Mouse (Mus musculus): Measurements from ENCODE around the gene Trappc4. TPM values are rescaled to one million over a fixed set of nuclear protein-coding genes. Genes with fewer than 3 reads are reported as not detected.
"Not testable (repeated sequence)": the region's sequence is repeated elsewhere in the genome, so short reads cannot be mapped to it uniquely, and the experiment has no call there.

Trappc4 gene
- polyA plus RNA-seq, 1 experiment: 49.1 TPM

- TF ChIP-seq POLR2A (IDR thresholded peaks at IDR 0.05; ENCODE audit: control insufficient read depth, extremely low read depth, insufficient read depth, low read length, poor library complexity): peak; percentile 88
- peak; percentile 56; the same call in 1 of the 2 replicates for TF ChIP-seq CTCF (IDR thresholded peaks at IDR 0.05; ENCODE audit: borderline replicate concordance, control insufficient read depth, extremely low read depth, insufficient read depth, low read length, poor library complexity)
- peaks cover 12% of the 10 kb centered on the region for H3K4me1 ChIP-seq (replicated peaks; ENCODE audit: control insufficient read depth, insufficient read depth, low read length)
- peaks cover 11% of the 10 kb centered on the region for H3K36me3 ChIP-seq (ENCODE audit: control insufficient read depth, insufficient read depth, low read length)
- no peaks in the 10 kb centered on the region for H3K27me3 ChIP-seq (ENCODE audit: control insufficient read depth, insufficient read depth, low read length)
- WGBS: under 1% methylated on average over 83 of the region's 83 CpGs
- peak; percentile 99 for DNase-seq
- H3K4me3 ChIP-seq (ENCODE audit: control insufficient read depth, insufficient read depth, low read length): peak within 1 kb of the TSS; percentile 66
- peak within 1 kb of the TSS; percentile 33 for H3K27ac ChIP-seq (ENCODE audit: control insufficient read depth, insufficient read depth, low read length)
Observed at GRCm38 (mm10) chr9:44379054-44379834, 28.2 kb downstream of the Trappc4 start, which contains the start of gene Hyou1. Hyou1 (plus strand) TSS chr9:44379490.

- H3K27ac ChIP-seq (ENCODE audit: control insufficient read depth, insufficient read depth, low read length): no peak overlapping the region
- no peak for TF ChIP-seq CTCF (IDR thresholded peaks at IDR 0.05; ENCODE audit: borderline replicate concordance, control insufficient read depth, extremely low read depth, insufficient read depth, low read length, poor library complexity)
- TF ChIP-seq POLR2A (IDR thresholded peaks at IDR 0.05; ENCODE audit: control insufficient read depth, extremely low read depth, insufficient read depth, low read length, poor library complexity): no peak
- H3K4me1 ChIP-seq (replicated peaks; ENCODE audit: control insufficient read depth, insufficient read depth, low read length): peaks cover 12% of the 10 kb centered on the region
- H3K4me3 ChIP-seq (ENCODE audit: control insufficient read depth, insufficient read depth, low read length): no peak overlapping the region
- WGBS: 64% methylated on average over 5 of the region's 5 CpGs
- peaks cover 8% of the 10 kb centered on the region; the same call in 1 of the 2 replicates for H3K36me3 ChIP-seq (ENCODE audit: control insufficient read depth, insufficient read depth, low read length)
- no peak for DNase-seq
- no peaks in the 10 kb centered on the region for H3K27me3 ChIP-seq (ENCODE audit: control insufficient read depth, insufficient read depth, low read length)
Observed at GRCm38 (mm10) chr9:44378153-44378730, 29.2 kb downstream of the Trappc4 start.

GRCm38 (mm10) chr9:44377335-44377734 is 30.1 kb downstream of the Trappc4 start:
- not testable (repeated sequence) for H3K36me3 ChIP-seq (ENCODE audit: control insufficient read depth, insufficient read depth, low read length); DNase-seq; H3K27ac ChIP-seq (ENCODE audit: control insufficient read depth, insufficient read depth, low read length); H3K4me3 ChIP-seq (ENCODE audit: control insufficient read depth, insufficient read depth, low read length); H3K27me3 ChIP-seq (ENCODE audit: control insufficient read depth, insufficient read depth, low read length)
- peaks cover 12% of the 10 kb centered on the region for H3K4me1 ChIP-seq (replicated peaks; ENCODE audit: control insufficient read depth, insufficient read depth, low read length)
- WGBS: 81% methylated on average over 2 of the region's 2 CpGs

GRCm38 (mm10) chr9:44376141-44376540 is 31.3 kb downstream of the Trappc4 start:
- H3K27me3 ChIP-seq (ENCODE audit: control insufficient read depth, insufficient read depth, low read length): no peaks in the 10 kb centered on the region
- peaks cover 12% of the 10 kb centered on the region for H3K4me1 ChIP-seq (replicated peaks; ENCODE audit: control insufficient read depth, insufficient read depth, low read length)
- no peaks in the 10 kb centered on the region for H3K36me3 ChIP-seq (ENCODE audit: control insufficient read depth, insufficient read depth, low read length)
- TF ChIP-seq CTCF (IDR thresholded peaks at IDR 0.05; ENCODE audit: borderline replicate concordance, control insufficient read depth, extremely low read depth, insufficient read depth, low read length, poor library complexity): no peak
- TF ChIP-seq POLR2A (IDR thresholded peaks at IDR 0.05; ENCODE audit: control insufficient read depth, extremely low read depth, insufficient read depth, low read length, poor library complexity): no peak
- no peak overlapping the region for H3K27ac ChIP-seq (ENCODE audit: control insufficient read depth, insufficient read depth, low read length)
- H3K4me3 ChIP-seq (ENCODE audit: control insufficient read depth, insufficient read depth, low read length): no peak overlapping the region
- WGBS: 94% methylated on average over 6 of the region's 6 CpGs
- no peak for DNase-seq

GRCm38 (mm10) chr9:44373386-44373785 is 34.0 kb downstream of the Trappc4 start:
- TF ChIP-seq CTCF (IDR thresholded peaks at IDR 0.05; ENCODE audit: borderline replicate concordance, control insufficient read depth, extremely low read depth, insufficient read depth, low read length, poor library complexity): no peak
- no peak for TF ChIP-seq POLR2A (IDR thresholded peaks at IDR 0.05; ENCODE audit: control insufficient read depth, extremely low read depth, insufficient read depth, low read length, poor library complexity)
- no peak for DNase-seq
- no peak overlapping the region for H3K27ac ChIP-seq (ENCODE audit: control insufficient read depth, insufficient read depth, low read length)

GRCm38 (mm10) chr9:44364480-44364879 is 42.9 kb downstream of the Trappc4 start:
- 71% methylated on average over 3 of the region's 3 CpGs for WGBS
- Histone ChIP-seq H3K4me3 (ENCODE audit: control insufficient read depth, insufficient read depth, low read length) (no peak overlapping the region), H3K27ac (ENCODE audit: control insufficient read depth, insufficient read depth, low read length) (no peak overlapping the region), H3K4me1 (replicated peaks; ENCODE audit: control insufficient read depth, insufficient read depth, low read length) (no peaks in the 10 kb centered on the region), H3K27me3 (ENCODE audit: control insufficient read depth, insufficient read depth, low read length) (no peaks in the 10 kb centered on the region), H3K36me3 (ENCODE audit: control insufficient read depth, insufficient read depth, low read length) (no peaks in the 10 kb centered on the region)
- TF ChIP-seq CTCF (IDR thresholded peaks at IDR 0.05; ENCODE audit: borderline replicate concordance, control insufficient read depth, extremely low read depth, insufficient read depth, low read length, poor library complexity) (no peak), POLR2A (IDR thresholded peaks at IDR 0.05; ENCODE audit: control insufficient read depth, extremely low read depth, insufficient read depth, low read length, poor library complexity) (no peak)
- DNase-seq: peak; percentile 21

More at GRCm38 (mm10) chr9:44373386-44373785, 34.0 kb downstream of the Trappc4 start:
- H3K36me3 ChIP-seq (ENCODE audit: control insufficient read depth, insufficient read depth, low read length): no peaks in the 10 kb centered on the region
- H3K4me1 ChIP-seq (replicated peaks; ENCODE audit: control insufficient read depth, insufficient read depth, low read length): 0 out of 2 replicates have a peak, but pooled peaks cover 2% of the 10 kb centered on the region
- H3K4me3 ChIP-seq (ENCODE audit: control insufficient read depth, insufficient read depth, low read length): no peak overlapping the region
- no peaks in the 10 kb centered on the region for H3K27me3 ChIP-seq (ENCODE audit: control insufficient read depth, insufficient read depth, low read length)

- H3K4me1 ChIP-seq (replicated peaks; ENCODE audit: control insufficient read depth, insufficient read depth, low read length); DNase-seq; H3K27me3 ChIP-seq (ENCODE audit: control insufficient read depth, insufficient read depth, low read length): not testable (repeated sequence)
- peaks cover 14% of the 10 kb centered on the region for H3K36me3 ChIP-seq (ENCODE audit: control insufficient read depth, insufficient read depth, low read length)
- H3K4me3 ChIP-seq (ENCODE audit: control insufficient read depth, insufficient read depth, low read length): peak overlapping the region; percentile 95
- 43% methylated on average over 4 of the region's 4 CpGs for WGBS
- H3K27ac ChIP-seq (ENCODE audit: control insufficient read depth, insufficient read depth, low read length): peak overlapping the region; percentile 3; the same call in 1 of the 2 replicates
Observed at GRCm38 (mm10) chr9:44361931-44362330, 45.5 kb downstream of the Trappc4 start.
